Comparison of ENCODE assay signal across 16 mouse cellular contexts in genomic region chr12:112633686-112634085, GRCm38 (mm10). TPM values are rescaled to one million over a fixed set of nuclear protein-coding genes. Genes with fewer than 3 reads are reported as not detected.
DNase-seq lines count a peak whose midpoint lies in the region; ATAC-seq and TF ChIP-seq lines count a peak whose summit lies in the region.
"Had no signal": no experiment of that assay in that cellular context is flagged by ENCODE, and none has a peak within 500 bp of the region (broad histone marks: within the 10 kb centered on the region; RNA-seq: fewer than 3 reads in every experiment).

No protein-coding gene starts in this region.

- H3K79me2 ChIP-seq in liver, adult 2 months (ENCODE audit: control insufficient read depth, insufficient read depth, low read length) = no peaks in the 10 kb centered on the region

- peaks cover 22% of the 10 kb centered on the region for H3K4me1 ChIP-seq in liver, adult 2 months (ENCODE audit: control insufficient read depth, insufficient read depth, low read length)
- peaks cover 57% of the 10 kb centered on the region for H3K4me1 ChIP-seq in liver, embryonic 12.5 days
- peaks cover 33% of the 10 kb centered on the region for H3K4me1 ChIP-seq in E14TG2a.4 (replicated peaks; ENCODE audit: low read depth, low read length)
- H3K4me1 ChIP-seq in liver, embryonic 13.5 days (replicated peaks) = peaks cover 52% of the 10 kb centered on the region
- H3K4me1 ChIP-seq in midbrain, embryonic 10.5 days = peaks cover 24% of the 10 kb centered on the region

- no peak for ATAC-seq in liver, embryonic 12.5 days
- ATAC-seq in liver, embryonic 13.5 days (ENCODE audit: low read depth) = no peak
- ATAC-seq in monocyte, adult 5-6 weeks (replicated peaks; ENCODE audit: insufficient number of reproducible peaks, low FRiP score, low TSS enrichment, poor library complexity, severe bottlenecking) = no peak
- no peak for ATAC-seq in cerebellum, adult (ENCODE audit: insufficient number of reproducible peaks, low FRiP score, low TSS enrichment)
- ATAC-seq: forebrain, embryonic 13.5 days had no signal

- no peak; the same call in 1 of the 2 replicates for TF ChIP-seq CTCF in liver, adult 2 months (IDR thresholded peaks at IDR 0.05; ENCODE audit: low read depth, low read length)
- no peak; the same call in 1 of the 2 replicates for TF ChIP-seq CTCF in E14TG2a.4 (conservative IDR thresholded peaks at IDR 0.05; ENCODE audit: low read length)

- WGBS in liver, adult 2 months = 36% methylated on average over 9 of the region's 9 CpGs
- 59% methylated on average over 9 of the region's 9 CpGs for WGBS in liver, embryonic 12.5 days (ENCODE audit: insufficient replicate concordance)
- WGBS in liver, embryonic 13.5 days (ENCODE audit: insufficient replicate concordance) = 63% methylated on average over 9 of the region's 9 CpGs
- 71% methylated on average over 9 of the region's 9 CpGs for WGBS in midbrain, embryonic 10.5 days

- H3K27ac ChIP-seq in liver, adult 2 months (replicated peaks; ENCODE audit: insufficient read depth, low read depth, low read length) = no peak overlapping the region
- H3K27ac ChIP-seq in liver, embryonic 12.5 days = no peak overlapping the region
- H3K27ac ChIP-seq in liver, embryonic 13.5 days = 0 out of 2 replicates have a peak overlapping the region, but pooled peaks have one; percentile 20
- no peak overlapping the region for H3K27ac ChIP-seq in midbrain, embryonic 10.5 days (replicated peaks)
- H3K27ac ChIP-seq: forebrain, embryonic 13.5 days had no signal

- no peak overlapping the region for H3K4me2 ChIP-seq in liver, embryonic 12.5 days
- no peak overlapping the region for H3K4me2 ChIP-seq in liver, embryonic 13.5 days
- H3K4me2 ChIP-seq: forebrain, embryonic 13.5 days had no signal

- H3K36me3 ChIP-seq in liver, adult 2 months (ENCODE audit: control insufficient read depth, insufficient read depth, low read length) = no peaks in the 10 kb centered on the region
- no peaks in the 10 kb centered on the region for H3K36me3 ChIP-seq in liver, embryonic 12.5 days
- H3K36me3 ChIP-seq in E14TG2a.4 (ENCODE audit: insufficient read depth, low read length) = no peaks in the 10 kb centered on the region
- no peaks in the 10 kb centered on the region for H3K36me3 ChIP-seq in liver, embryonic 13.5 days
- H3K36me3 ChIP-seq in midbrain, embryonic 10.5 days = no peaks in the 10 kb centered on the region
- H3K36me3 ChIP-seq: hindbrain, embryonic 10.5 days had no signal

- DNase-seq in liver, adult 2 months (ENCODE audit: extremely low read depth, low read depth, low spot score) = peak; percentile 42
- peak; percentile 56 for DNase-seq in 416B (ENCODE audit: low read depth)
- no peak for DNase-seq in liver, embryonic 13.5 days
- DNase-seq in midbrain, embryonic 10.5 days (ENCODE audit: low spot score) = no peak
- DNase-seq: adrenal gland, postnatal 10 days; gastrocnemius, postnatal 14 days; kidney, adult 11 months; kidney, postnatal 36 days; right cerebral cortex, adult 18-20 months; thymus, adult 18-20 months had no signal

- H3K9ac ChIP-seq in liver, adult 2 months (ENCODE audit: low read depth, low read length) = no peak overlapping the region
- no peak overlapping the region for H3K9ac ChIP-seq in liver, embryonic 12.5 days
- no peak overlapping the region for H3K9ac ChIP-seq in liver, embryonic 13.5 days
- H3K9ac ChIP-seq: forebrain, embryonic 13.5 days had no signal

- no peaks in the 10 kb centered on the region for H3K27me3 ChIP-seq in liver, adult 2 months (ENCODE audit: control insufficient read depth, insufficient read depth, low read length)
- H3K27me3 ChIP-seq in liver, embryonic 12.5 days (replicated peaks) = no peaks in the 10 kb centered on the region
- H3K27me3 ChIP-seq in E14TG2a.4 (ENCODE audit: insufficient read depth, low read length) = peaks cover 48% of the 10 kb centered on the region
- no peaks in the 10 kb centered on the region for H3K27me3 ChIP-seq in liver, embryonic 13.5 days
- 0 out of 2 replicates have a peak, but pooled peaks cover 3% of the 10 kb centered on the region for H3K27me3 ChIP-seq in midbrain, embryonic 10.5 days (ENCODE audit: low read depth, poor library complexity, severe bottlenecking)
- H3K27me3 ChIP-seq: forebrain, embryonic 13.5 days had no signal

- H3K4me3 ChIP-seq in liver, adult 2 months (ENCODE audit: insufficient read depth, low read depth, low read length) = no peak overlapping the region
- H3K4me3 ChIP-seq in liver, embryonic 12.5 days = no peak overlapping the region
- 0 out of 2 replicates have a peak overlapping the region, but pooled peaks have one; percentile 23 for H3K4me3 ChIP-seq in E14TG2a.4 (replicated peaks; ENCODE audit: low read length)
- H3K4me3 ChIP-seq in liver, embryonic 13.5 days (replicated peaks) = no peak overlapping the region
- H3K4me3 ChIP-seq in midbrain, embryonic 10.5 days = no peak overlapping the region
- H3K4me3 ChIP-seq: forebrain, embryonic 13.5 days; hindbrain, embryonic 10.5 days had no signal

- TF ChIP-seq POLR2A in liver, adult 2 months (IDR thresholded peaks at IDR 0.05; ENCODE audit: extremely low read depth, insufficient read depth, low read length) = no peak

- H3K9me3 ChIP-seq in liver, embryonic 12.5 days (replicated peaks) = no peaks in the 10 kb centered on the region
- H3K9me3 ChIP-seq in E14TG2a.4 (ENCODE audit: low read length) = 0 out of 2 replicates have a peak, but pooled peaks cover 4% of the 10 kb centered on the region
- H3K9me3 ChIP-seq in liver, embryonic 13.5 days (replicated peaks) = no peaks in the 10 kb centered on the region
- H3K9me3 ChIP-seq in midbrain, embryonic 10.5 days (replicated peaks) = no peaks in the 10 kb centered on the region
- H3K9me3 ChIP-seq: forebrain, embryonic 13.5 days; hindbrain, embryonic 10.5 days had no signal

RNA-seq across cellular contexts. Expression of gene Siva1, which starts 10.8 kb away (rescaled TPM):
- 11.5 and 15.4 TPM in 2 replicates for total RNA-seq in liver, adult 2 months (2014; rRNA removed)
- 12.8 and 14.9 TPM in 2 replicates for polyA plus RNA-seq in liver, adult 2 months (2012; rRNA removed)
- 126 and 137 TPM in 2 replicates for polyA plus RNA-seq in liver, embryonic 12.5 days (2016; fragmentation: Nextera tagmentation; extraction: Ambion mirVana)
- polyA plus RNA-seq in liver, embryonic 13.5 days (2015; fragmentation: Nextera tagmentation; extraction: Ambion mirVana) = 120 and 148 TPM in 2 replicates
- total RNA-seq in monocyte, adult 5-6 weeks (2017) = 73.4 to 154 TPM (median 84.8 TPM) in 3 replicates
- polyA plus RNA-seq in midbrain, embryonic 10.5 days (2016; fragmentation: Nextera tagmentation; extraction: Ambion mirVana) = 306 and 361 TPM in 2 replicates

RNA-seq across cellular contexts. Expression of gene Adssl1, which starts 13.8 kb away (rescaled TPM):
- 20.5 and 21.7 TPM in 2 replicates for total RNA-seq in liver, adult 2 months (2014; rRNA removed)
- 26.1 and 26.7 TPM in 2 replicates for polyA plus RNA-seq in liver, adult 2 months (2012; rRNA removed)
- polyA plus RNA-seq in liver, embryonic 12.5 days (2016; fragmentation: Nextera tagmentation; extraction: Ambion mirVana) = 5.2 and 5.6 TPM in 2 replicates
- polyA plus RNA-seq in liver, embryonic 13.5 days (2015; fragmentation: Nextera tagmentation; extraction: Ambion mirVana) = 6.7 and 7.5 TPM in 2 replicates
- 81.5 to 125 TPM (median 102 TPM) in 3 replicates for total RNA-seq in monocyte, adult 5-6 weeks (2017)
- 2.9 and 3.4 TPM in 2 replicates for polyA plus RNA-seq in midbrain, embryonic 10.5 days (2016; fragmentation: Nextera tagmentation; extraction: Ambion mirVana)

RNA-seq across cellular contexts. Expression of gene Akt1, which starts 41.0 kb away (rescaled TPM):
- total RNA-seq in liver, adult 2 months (2014; rRNA removed) = 30.5 and 31.8 TPM in 2 replicates
- polyA plus RNA-seq in liver, adult 2 months (2012; rRNA removed) = 56.7 and 60.5 TPM in 2 replicates
- polyA plus RNA-seq in liver, embryonic 12.5 days (2016; fragmentation: Nextera tagmentation; extraction: Ambion mirVana) = 76.6 and 81.8 TPM in 2 replicates
- polyA plus RNA-seq in liver, embryonic 13.5 days (2015; fragmentation: Nextera tagmentation; extraction: Ambion mirVana) = 13.8 and 17.9 TPM in 2 replicates
- 151 to 190 TPM (median 176 TPM) in 3 replicates for total RNA-seq in monocyte, adult 5-6 weeks (2017)
- 44.5 and 46.2 TPM in 2 replicates for polyA plus RNA-seq in midbrain, embryonic 10.5 days (2016; fragmentation: Nextera tagmentation; extraction: Ambion mirVana)

RNA-seq across cellular contexts. Expression of gene Zbtb42, which starts 44.9 kb away (rescaled TPM):
- total RNA-seq in liver, adult 2 months (2014; rRNA removed) = 0.83 and 1.9 TPM in 2 replicates
- 7.9 and 10.1 TPM in 2 replicates for polyA plus RNA-seq in liver, adult 2 months (2012; rRNA removed)
- polyA plus RNA-seq in liver, embryonic 12.5 days (2016; fragmentation: Nextera tagmentation; extraction: Ambion mirVana) = 1.0 and 1.2 TPM in 2 replicates
- 0.40 and 0.71 TPM in 2 replicates for polyA plus RNA-seq in liver, embryonic 13.5 days (2015; fragmentation: Nextera tagmentation; extraction: Ambion mirVana)
- total RNA-seq in monocyte, adult 5-6 weeks (2017) = 4.3 to 8.3 TPM (median 5.6 TPM) in 3 replicates
- 8.2 and 9.2 TPM in 2 replicates for polyA plus RNA-seq in midbrain, embryonic 10.5 days (2016; fragmentation: Nextera tagmentation; extraction: Ambion mirVana)

RNA-seq across cellular contexts. Expression of gene Inf2, which starts 45.1 kb away (rescaled TPM):
- 15.5 and 22.9 TPM in 2 replicates for total RNA-seq in liver, adult 2 months (2014; rRNA removed)
- 24.6 and 30.7 TPM in 2 replicates for polyA plus RNA-seq in liver, adult 2 months (2012; rRNA removed)
- polyA plus RNA-seq in liver, embryonic 12.5 days (2016; fragmentation: Nextera tagmentation; extraction: Ambion mirVana) = 2.2 and 2.7 TPM in 2 replicates
- 1.4 and 2.1 TPM in 2 replicates for polyA plus RNA-seq in liver, embryonic 13.5 days (2015; fragmentation: Nextera tagmentation; extraction: Ambion mirVana)
- 2.1 to 13.1 TPM (median 5.6 TPM) in 3 replicates for total RNA-seq in monocyte, adult 5-6 weeks (2017)
- 1.7 and 1.8 TPM in 2 replicates for polyA plus RNA-seq in midbrain, embryonic 10.5 days (2016; fragmentation: Nextera tagmentation; extraction: Ambion mirVana)

Comparison
In these comparisons a context has a peak if more than half of its experiments do, and no peak if none do; other contexts are left out.
1. DNase-seq: peak in liver, adult 2 months (single experiment) and 416B (single experiment); none in liver, embryonic 13.5 days (single experiment) and midbrain, embryonic 10.5 days (single experiment).